Mouse (Mus musculus): Measurements from ENCODE around the gene Polr3gl. TPM values are rescaled to one million over a fixed set of nuclear protein-coding genes. Genes with fewer than 3 reads are reported as not detected.

Polr3gl gene
- polyA plus RNA-seq, 1 experiment from 2014 or later = 29.8 TPM

DNA sequence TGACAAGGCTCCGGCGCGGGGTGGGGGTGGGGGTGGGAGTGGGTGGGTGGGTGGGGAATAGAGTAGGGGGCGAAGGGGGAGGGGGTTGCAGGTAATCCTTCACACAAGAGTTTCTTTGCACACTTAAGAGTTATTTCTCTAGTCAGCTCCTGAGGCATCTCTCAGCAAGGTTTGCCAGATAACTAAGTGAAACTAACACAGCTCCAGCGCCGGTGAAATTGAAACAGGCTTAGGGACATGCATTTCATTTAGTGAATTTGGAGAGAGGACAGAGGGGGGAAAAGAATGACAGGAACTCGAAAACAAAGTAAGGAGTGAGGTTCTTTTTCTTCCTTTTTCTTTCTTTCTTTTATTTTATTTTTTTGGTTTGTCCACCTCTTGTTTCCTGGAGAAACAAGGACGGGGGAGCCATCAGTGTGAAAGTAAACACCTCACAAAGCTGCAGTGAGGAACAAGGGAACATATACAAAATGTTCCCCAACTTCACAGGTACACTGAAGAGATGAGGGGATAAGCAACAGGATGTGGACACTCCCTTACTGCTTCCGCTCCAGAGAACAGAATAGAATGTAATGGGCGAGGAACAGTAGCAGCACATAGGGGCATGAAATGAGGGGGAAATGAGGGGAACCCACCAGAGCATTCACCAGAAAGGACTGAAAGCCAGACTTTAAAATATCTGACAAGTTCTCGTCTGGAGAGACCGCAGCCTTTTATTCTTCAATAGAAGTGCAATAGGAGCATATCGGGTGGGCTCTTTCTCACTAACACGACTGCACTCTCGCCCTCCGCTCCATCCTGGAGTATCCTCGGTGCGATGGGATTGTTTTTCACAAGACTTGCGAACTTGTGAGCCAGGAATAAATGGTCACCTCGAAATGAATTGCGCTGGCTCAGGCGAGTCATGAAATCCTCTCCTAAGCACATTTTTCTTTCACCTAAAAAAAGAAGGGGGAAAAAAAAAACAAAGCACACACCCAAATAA, 37.0 kb downstream of the Polr3gl start:
- no peak for ATAC-seq (ENCODE audit: insufficient read depth, low FRiP score)
- Histone ChIP-seq H3K4me3 (replicated peaks; ENCODE audit: low read length) (peak overlapping the region; percentile 83), H3K9ac (ENCODE audit: low read length) (peak overlapping the region; percentile 71), H3K36me3 (ENCODE audit: control insufficient read depth, insufficient read depth, low read length) (peaks cover 21% of the 10 kb centered on the region; the same call in 1 of the 2 replicates), H3K9me3 (replicated peaks; ENCODE audit: control insufficient read depth, low read length) (no peaks in the 10 kb centered on the region), H3K27me3 (ENCODE audit: control insufficient read depth, insufficient read depth, low read length) (no peaks in the 10 kb centered on the region), H3K27ac (ENCODE audit: low read length) (peak overlapping the region; percentile 95), H3K4me1 (ENCODE audit: control insufficient read depth, insufficient read depth, low read length) (peaks cover 39% of the 10 kb centered on the region), H3K4me2 (ENCODE audit: low read depth, low read length) (peak overlapping the region; percentile 66)
- WGBS = 3% methylated on average over 22 of the region's 22 CpGs

DNA sequence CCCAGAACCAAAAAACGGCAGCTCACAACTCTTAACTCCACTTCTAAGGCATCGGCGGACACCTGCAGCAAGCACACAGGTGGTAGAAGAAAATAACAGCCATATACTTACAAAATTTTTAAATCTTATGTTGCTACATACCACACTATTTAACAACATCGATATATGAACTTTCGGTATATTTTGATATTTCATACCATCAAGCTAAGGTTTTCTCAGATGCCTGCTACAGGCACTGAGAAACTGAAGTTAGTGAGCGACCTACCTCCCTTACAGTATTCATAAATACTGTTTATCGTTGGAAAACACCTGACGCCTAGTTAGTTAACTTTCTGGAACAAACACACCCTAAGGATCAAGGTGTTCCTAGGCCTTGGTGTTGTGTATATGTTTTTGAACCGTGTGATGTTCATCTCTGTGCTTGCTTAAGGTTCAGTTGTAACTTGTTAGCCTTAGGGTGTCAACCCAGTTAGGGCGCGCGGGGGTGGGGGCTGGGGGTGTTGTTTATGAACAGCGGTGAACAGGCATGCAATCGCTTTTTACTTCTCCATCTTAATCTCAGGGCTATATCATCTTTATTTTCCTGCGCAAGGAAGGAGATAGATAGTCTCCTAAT, 37.9 kb downstream of the Polr3gl start:
- Histone ChIP-seq H3K4me3 (replicated peaks; ENCODE audit: low read length) (peak overlapping the region; percentile 83), H3K9me3 (replicated peaks; ENCODE audit: control insufficient read depth, low read length) (no peaks in the 10 kb centered on the region), H3K27ac (ENCODE audit: low read length) (peak overlapping the region; percentile 95), H3K27me3 (ENCODE audit: control insufficient read depth, insufficient read depth, low read length) (no peaks in the 10 kb centered on the region), H3K4me2 (ENCODE audit: low read depth, low read length) (peak overlapping the region; percentile 66), H3K9ac (ENCODE audit: low read length) (peak overlapping the region; percentile 71; the same call in 1 of the 2 replicates), H3K4me1 (ENCODE audit: control insufficient read depth, insufficient read depth, low read length) (peaks cover 41% of the 10 kb centered on the region), H3K36me3 (ENCODE audit: control insufficient read depth, insufficient read depth, low read length) (peaks cover 18% of the 10 kb centered on the region; the same call in 1 of the 2 replicates)
- ATAC-seq (ENCODE audit: insufficient read depth, low FRiP score) = no peak
- 60% methylated on average over 15 of the region's 15 CpGs for WGBS

DNA sequence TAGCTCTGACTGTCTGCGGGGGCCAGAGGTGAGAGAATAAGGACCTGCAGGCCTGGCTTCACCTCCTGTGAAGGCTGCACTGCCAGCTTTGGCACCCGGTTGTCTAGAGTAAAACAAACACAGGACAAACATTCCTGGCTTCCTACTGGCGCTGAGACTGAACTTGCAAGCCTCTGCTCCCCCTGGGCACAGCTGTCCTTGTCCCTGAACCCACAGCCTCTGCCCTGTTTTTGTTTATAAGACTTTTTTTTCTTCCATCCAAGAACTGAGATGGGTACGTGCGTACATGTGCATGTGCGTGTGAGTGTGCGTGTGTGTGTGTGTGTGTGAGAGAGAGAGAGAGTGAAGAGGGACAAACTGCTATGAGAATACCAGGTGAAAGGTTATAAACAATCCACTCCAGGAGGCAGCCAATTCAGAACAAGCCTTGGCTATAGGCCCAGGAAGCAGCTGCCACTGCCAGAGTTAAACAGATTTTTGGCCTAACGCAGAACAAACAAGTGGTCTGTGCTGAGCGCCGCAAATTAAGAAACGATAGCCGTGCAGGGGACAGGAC, 38.9 kb downstream of the Polr3gl start:
- Histone ChIP-seq H3K4me2 (ENCODE audit: low read depth, low read length) (peak overlapping the region; percentile 28; the same call in 1 of the 2 replicates), H3K9ac (ENCODE audit: low read length) (peak overlapping the region; percentile 34), H3K36me3 (ENCODE audit: control insufficient read depth, insufficient read depth, low read length) (0 out of 2 replicates have a peak, but pooled peaks cover 8% of the 10 kb centered on the region), H3K27me3 (ENCODE audit: control insufficient read depth, insufficient read depth, low read length) (no peaks in the 10 kb centered on the region), H3K4me3 (replicated peaks; ENCODE audit: low read length) (no peak overlapping the region), H3K9me3 (replicated peaks; ENCODE audit: control insufficient read depth, low read length) (no peaks in the 10 kb centered on the region), H3K27ac (ENCODE audit: low read length) (peak overlapping the region; percentile 95), H3K4me1 (ENCODE audit: control insufficient read depth, insufficient read depth, low read length) (peaks cover 32% of the 10 kb centered on the region)
- peak; percentile 35; the same call in 1 of the 2 replicates for ATAC-seq (ENCODE audit: insufficient read depth, low FRiP score)
- WGBS = 22% methylated on average over 12 of the region's 12 CpGs

DNA sequence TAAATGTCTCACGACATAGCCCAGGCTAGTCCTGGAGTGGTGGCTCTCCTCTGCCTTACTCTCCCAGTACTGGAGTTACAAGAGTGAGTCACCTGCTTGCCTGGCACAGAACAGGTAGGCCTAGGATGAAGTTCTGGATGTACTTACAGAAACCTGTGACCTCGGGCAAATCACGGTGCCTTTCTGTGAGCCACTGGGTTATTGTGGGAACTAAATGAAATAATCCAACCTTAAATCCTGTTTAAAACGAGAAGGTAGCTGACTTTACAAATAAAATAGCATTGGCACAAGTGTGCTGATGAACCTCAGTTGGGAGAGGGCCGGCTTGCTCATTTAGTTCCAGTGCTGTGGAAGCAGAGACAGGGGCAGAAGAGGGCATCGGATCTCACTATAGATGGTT, 39.7 kb downstream of the Polr3gl start:
- no peak overlapping the region for H3K4me2 ChIP-seq (ENCODE audit: low read depth, low read length)
- no peaks in the 10 kb centered on the region for H3K9me3 ChIP-seq (replicated peaks; ENCODE audit: control insufficient read depth, low read length)
- H3K27me3 ChIP-seq (ENCODE audit: control insufficient read depth, insufficient read depth, low read length) = no peaks in the 10 kb centered on the region
- no peaks in the 10 kb centered on the region for H3K36me3 ChIP-seq (ENCODE audit: control insufficient read depth, insufficient read depth, low read length)
- ATAC-seq (ENCODE audit: insufficient read depth, low FRiP score) = no peak
- WGBS = 84% methylated on average over 6 of the region's 6 CpGs
- H3K4me3 ChIP-seq (replicated peaks; ENCODE audit: low read length) = no peak overlapping the region
- H3K4me1 ChIP-seq (ENCODE audit: control insufficient read depth, insufficient read depth, low read length) = peaks cover 23% of the 10 kb centered on the region
- 0 out of 2 replicates have a peak overlapping the region, but pooled peaks have one; percentile 95 for H3K27ac ChIP-seq (ENCODE audit: low read length)
- H3K9ac ChIP-seq (ENCODE audit: low read length) = no peak overlapping the region

DNA sequence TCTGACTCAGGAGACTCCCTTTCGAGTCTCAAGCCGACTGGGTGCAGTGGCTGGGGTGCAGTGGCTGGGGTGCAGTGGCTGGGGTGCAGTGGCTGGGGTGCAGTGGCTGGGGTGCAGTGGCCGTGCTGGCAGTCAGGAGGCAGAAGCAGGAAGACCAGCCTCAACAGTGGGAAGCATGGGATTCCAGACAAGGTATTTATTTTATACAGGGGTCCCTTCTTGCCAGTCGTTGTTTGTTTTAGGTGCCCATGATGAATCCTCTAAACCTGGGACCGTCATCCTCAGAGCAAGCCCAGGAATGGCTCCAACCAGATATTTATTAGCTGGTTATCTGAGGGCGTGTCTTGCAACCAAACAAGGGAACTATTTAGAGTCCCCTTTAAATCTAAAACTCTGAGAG, 40.4 kb downstream of the Polr3gl start:
- H3K27me3 ChIP-seq (ENCODE audit: control insufficient read depth, insufficient read depth, low read length) = no peaks in the 10 kb centered on the region
- H3K4me3 ChIP-seq (replicated peaks; ENCODE audit: low read length) = no peak overlapping the region
- H3K27ac ChIP-seq (ENCODE audit: low read length) = no peak overlapping the region
- peaks cover 23% of the 10 kb centered on the region for H3K4me1 ChIP-seq (ENCODE audit: control insufficient read depth, insufficient read depth, low read length)
- no peak overlapping the region for H3K4me2 ChIP-seq (ENCODE audit: low read depth, low read length)
- H3K36me3 ChIP-seq (ENCODE audit: control insufficient read depth, insufficient read depth, low read length) = no peaks in the 10 kb centered on the region
- 70% methylated on average over 6 of the region's 6 CpGs for WGBS
- ATAC-seq (ENCODE audit: insufficient read depth, low FRiP score) = no peak
- H3K9ac ChIP-seq (ENCODE audit: low read length) = no peak overlapping the region
- no peaks in the 10 kb centered on the region for H3K9me3 ChIP-seq (replicated peaks; ENCODE audit: control insufficient read depth, low read length)

DNA sequence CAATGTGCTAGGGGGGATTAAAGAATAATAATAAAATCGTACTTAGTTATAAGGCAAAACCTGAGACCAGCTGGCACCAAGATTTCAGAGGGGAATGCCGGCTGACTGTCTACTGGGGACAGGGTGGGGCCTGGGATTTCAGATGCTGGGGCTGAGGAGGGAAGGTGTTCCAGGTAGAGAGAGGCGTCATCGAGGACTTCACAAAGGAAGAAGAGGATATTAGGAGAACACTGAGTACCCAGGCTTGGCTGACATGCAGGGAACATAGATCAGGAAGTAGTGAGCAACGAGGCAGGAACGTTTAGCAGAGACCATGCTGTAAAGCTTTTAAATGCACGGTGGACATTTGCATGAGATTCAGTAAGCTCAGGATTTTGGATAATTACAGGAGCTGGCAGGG, 42.1 kb downstream of the Polr3gl start:
- Histone ChIP-seq H3K4me3 (replicated peaks; ENCODE audit: low read length) (no peak overlapping the region), H3K9ac (ENCODE audit: low read length) (peak overlapping the region; percentile 57), H3K9me3 (replicated peaks; ENCODE audit: control insufficient read depth, low read length) (no peaks in the 10 kb centered on the region), H3K4me1 (ENCODE audit: control insufficient read depth, insufficient read depth, low read length) (peaks cover 23% of the 10 kb centered on the region), H3K4me2 (ENCODE audit: low read depth, low read length) (no peak overlapping the region), H3K36me3 (ENCODE audit: control insufficient read depth, insufficient read depth, low read length) (no peaks in the 10 kb centered on the region), H3K27ac (ENCODE audit: low read length) (peak overlapping the region; percentile 53), H3K27me3 (ENCODE audit: control insufficient read depth, insufficient read depth, low read length) (no peaks in the 10 kb centered on the region)
- ATAC-seq (ENCODE audit: insufficient read depth, low FRiP score) = no peak
- WGBS = 54% methylated on average over 7 of the region's 7 CpGs

DNA sequence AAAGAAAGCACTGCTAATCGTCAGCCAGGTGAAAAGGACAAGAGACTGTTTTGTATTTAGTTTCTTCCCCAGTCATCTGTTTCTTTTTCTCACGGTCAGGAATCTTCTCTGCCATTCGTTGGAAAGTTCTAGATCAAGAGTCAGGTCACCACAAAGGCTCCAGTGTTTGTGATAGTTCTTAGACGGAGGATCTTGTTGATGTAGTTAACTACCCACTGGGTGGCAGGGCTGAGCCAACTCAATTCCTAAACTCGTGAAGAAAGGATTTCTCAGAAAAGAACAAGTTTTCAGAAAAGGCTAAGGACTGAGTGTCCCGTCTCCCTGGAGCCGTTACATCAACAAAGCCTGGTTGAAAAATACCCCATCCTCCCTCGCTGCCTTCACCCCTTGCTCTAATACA, 42.8 kb downstream of the Polr3gl start:
- 5% methylated on average over 8 of the region's 8 CpGs for WGBS
- Histone ChIP-seq H3K9ac (ENCODE audit: low read length) (peak overlapping the region; percentile 57), H3K36me3 (ENCODE audit: control insufficient read depth, insufficient read depth, low read length) (no peaks in the 10 kb centered on the region), H3K27me3 (ENCODE audit: control insufficient read depth, insufficient read depth, low read length) (no peaks in the 10 kb centered on the region), H3K9me3 (replicated peaks; ENCODE audit: control insufficient read depth, low read length) (no peaks in the 10 kb centered on the region), H3K27ac (ENCODE audit: low read length) (peak overlapping the region; percentile 53), H3K4me3 (replicated peaks; ENCODE audit: low read length) (no peak overlapping the region), H3K4me2 (ENCODE audit: low read depth, low read length) (no peak overlapping the region), H3K4me1 (ENCODE audit: control insufficient read depth, insufficient read depth, low read length) (peaks cover 23% of the 10 kb centered on the region)
- no peak for ATAC-seq (ENCODE audit: insufficient read depth, low FRiP score)

DNA sequence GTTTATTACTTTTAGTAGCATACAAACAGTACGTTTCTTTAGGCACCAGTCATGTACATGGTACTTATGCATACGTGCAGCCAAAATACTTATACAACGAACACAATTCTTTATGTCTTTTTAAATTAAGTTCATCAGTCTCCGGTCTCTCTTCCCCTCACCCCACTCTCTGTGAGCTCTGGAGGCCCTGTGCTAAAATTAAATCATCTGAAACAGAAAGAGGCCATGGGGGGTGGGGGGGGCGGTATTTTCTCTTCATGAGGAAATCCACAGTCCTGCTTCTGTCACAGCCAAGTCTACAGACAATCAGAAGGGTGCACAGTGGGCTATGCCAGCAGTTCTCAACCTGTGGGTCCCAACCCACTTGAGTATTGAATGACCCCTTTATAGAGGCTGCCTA, 44.6 kb downstream of the Polr3gl start:
- H3K27me3 ChIP-seq (ENCODE audit: control insufficient read depth, insufficient read depth, low read length) = no peaks in the 10 kb centered on the region
- ATAC-seq (ENCODE audit: insufficient read depth, low FRiP score) = no peak
- H3K4me3 ChIP-seq (replicated peaks; ENCODE audit: low read length) = no peak overlapping the region
- no peaks in the 10 kb centered on the region for H3K9me3 ChIP-seq (replicated peaks; ENCODE audit: control insufficient read depth, low read length)
- H3K9ac ChIP-seq (ENCODE audit: low read length) = no peak overlapping the region
- WGBS = 73% methylated on average over 5 of the region's 5 CpGs
- peaks cover 10% of the 10 kb centered on the region for H3K4me1 ChIP-seq (ENCODE audit: control insufficient read depth, insufficient read depth, low read length)
- H3K4me2 ChIP-seq (ENCODE audit: low read depth, low read length) = no peak overlapping the region
- no peaks in the 10 kb centered on the region for H3K36me3 ChIP-seq (ENCODE audit: control insufficient read depth, insufficient read depth, low read length)
- no peak overlapping the region for H3K27ac ChIP-seq (ENCODE audit: low read length)

DNA sequence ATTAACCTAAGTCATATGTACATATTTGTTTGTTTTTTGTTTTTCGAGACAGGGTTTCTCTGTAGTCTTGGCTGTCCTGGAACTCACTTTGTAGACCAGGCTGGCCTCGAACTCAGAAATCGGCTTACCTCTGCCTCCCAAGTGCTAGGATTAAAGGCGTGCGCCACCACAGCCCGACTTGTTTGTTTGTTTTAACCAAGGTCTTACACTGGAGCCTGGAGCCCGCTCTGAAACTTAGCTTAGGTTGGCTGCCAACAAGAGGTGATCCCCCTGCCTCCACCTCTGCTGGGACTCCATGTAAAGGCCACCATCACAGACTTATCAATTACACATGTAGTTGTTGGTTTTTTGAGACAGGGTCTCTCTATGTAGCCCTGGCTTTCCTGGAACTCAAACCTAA, 45.2 kb downstream of the Polr3gl start:
- no peak for ATAC-seq (ENCODE audit: insufficient read depth, low FRiP score)
- Histone ChIP-seq H3K9me3 (replicated peaks; ENCODE audit: control insufficient read depth, low read length) (no peaks in the 10 kb centered on the region), H3K27ac (ENCODE audit: low read length) (no peak overlapping the region), H3K4me1 (ENCODE audit: control insufficient read depth, insufficient read depth, low read length) (peaks cover 10% of the 10 kb centered on the region), H3K4me3 (replicated peaks; ENCODE audit: low read length) (no peak overlapping the region), H3K4me2 (ENCODE audit: low read depth, low read length) (no peak overlapping the region), H3K9ac (ENCODE audit: low read length) (no peak overlapping the region), H3K36me3 (ENCODE audit: control insufficient read depth, insufficient read depth, low read length) (no peaks in the 10 kb centered on the region), H3K27me3 (ENCODE audit: control insufficient read depth, insufficient read depth, low read length) (no peaks in the 10 kb centered on the region)
- 71% methylated on average over 7 of the region's 7 CpGs for WGBS
